Mouse (Mus musculus) heart, postnatal 0 days (tissue): ENCODE results near the gene Spata3.

Experiments used
- CTCF ChIP-seq: IDR thresholded peaks from 2 replicates; pipeline ENCODE4 v1.5.1; 2016; ENCODE audit warnings: antibody characterized with exemption, control low read depth, low read depth
- EP300 ChIP-seq: IDR thresholded peaks from 2 replicates; pipeline ENCODE4 v1.6.1; 2016; ENCODE audit warnings: antibody characterized with exemption, low read depth

DNA sequence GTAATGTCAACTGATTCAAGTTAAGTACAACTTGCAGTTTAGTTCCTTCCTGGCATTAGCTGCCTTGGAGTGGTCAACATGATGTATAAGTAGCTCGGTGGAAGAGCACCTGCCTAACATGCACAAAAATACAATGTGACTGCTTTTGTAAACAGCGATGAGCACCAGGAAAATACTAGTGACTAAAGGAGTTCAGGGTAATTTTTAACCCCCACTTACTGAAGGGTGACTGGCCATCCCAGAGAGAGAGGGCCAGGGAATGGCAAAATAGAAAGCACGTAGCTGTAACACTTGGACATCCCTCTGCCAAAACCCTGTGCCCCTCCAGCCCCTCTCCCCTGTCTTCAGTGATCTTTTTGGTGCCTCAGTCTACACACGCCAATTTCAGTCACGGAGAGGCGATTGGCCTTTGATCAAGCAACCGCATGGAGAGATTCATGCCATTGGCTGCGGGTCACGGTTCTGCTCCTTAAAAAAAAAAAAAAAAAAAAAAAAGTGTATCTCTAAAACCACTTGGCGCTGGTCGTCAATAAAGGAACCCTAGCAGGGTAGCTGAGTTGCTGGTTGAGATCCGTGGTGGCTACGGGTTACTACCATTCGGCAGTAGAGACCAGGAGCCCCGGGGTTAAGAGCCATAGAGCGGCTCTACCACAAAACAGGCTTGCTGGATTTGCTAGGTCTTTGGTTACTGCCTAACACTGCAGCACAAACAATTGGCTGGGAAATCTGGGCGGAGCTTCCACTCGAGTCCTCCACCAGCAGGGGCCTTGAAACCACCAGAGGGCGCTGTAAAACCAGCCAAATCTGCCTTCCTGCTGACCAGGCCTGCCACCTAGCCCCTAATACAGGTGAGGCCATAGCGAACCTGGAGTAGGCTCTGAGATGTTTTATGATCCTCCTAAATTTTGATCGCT is 42.5 kb downstream of the Spata3 start:
- TF ChIP-seq CTCF (peak; percentile 86), EP300 (no peak)
